Mouse (Mus musculus) gastrocnemius, postnatal 25 days (tissue): Measurements from ENCODE around the gene Ddr1. TPM values are rescaled to one million over a fixed set of nuclear protein-coding genes. Genes with fewer than 3 reads are reported as not detected.

Experiments used
- DNase-seq: peaks from one replicate; pipeline ENCODE4 v3.0.0; 2022
- total RNA-seq, 2 experiments: library from RNA; stranded (reverse); gene quantifications; 1 replicate in 1 of 2; 2 replicates in 1 of 2; pipeline ENCODE4 v1.2.3; 2021

Gene Ddr1
- total RNA-seq, 2 experiments from 2014 or later: 14.1 to 16.1 TPM

GRCm38 (mm10) chr17:35635202-35635601 is 69.2 kb downstream of the Ddr1 start:
- DNase-seq: no peak

- DNase-seq: peak; percentile 14
Observed at GRCm38 (mm10) chr17:35633992-35634391, 70.4 kb downstream of the Ddr1 start.

Other genes with a start within 250 kb of the Ddr1 start
- gene H2-Q10, start 234.5 kb downstream of the Ddr1 start, total RNA-seq: 1 to 10 TPM in 1 of 2 experiments, under 1 TPM in 1; 0.15 to 1.3 TPM
- under 1 TPM in 1 of 2 experiments, not detected in 1; 0.27 TPM for gene Pou5f1, start 198.6 kb downstream of the Ddr1 start, total RNA-seq
- 1 to 10 TPM; 1.5 to 2.9 TPM for gene Tcf19, start 187.8 kb downstream of the Ddr1 start, total RNA-seq
- gene Cchcr1, start 187.5 kb downstream of the Ddr1 start, total RNA-seq: 1 to 10 TPM; 2.5 to 2.7 TPM
- gene Psors1c2, start 171.4 kb downstream of the Ddr1 start, total RNA-seq: not detected
- gene Cdsn, start 152.5 kb downstream of the Ddr1 start, total RNA-seq: under 1 TPM in 1 of 2 experiments, not detected in 1; 0.91 TPM
- gene 2300002M23Rik, start 137.2 kb downstream of the Ddr1 start, total RNA-seq: not detected
- not detected for gene Sfta2, start 103.1 kb downstream of the Ddr1 start, total RNA-seq
- gene Gm9573, start 78.0 kb downstream of the Ddr1 start, total RNA-seq: not detected
- not detected for gene Mucl3, start 60.9 kb downstream of the Ddr1 start, total RNA-seq
- gene Vars2, start 37.0 kb downstream of the Ddr1 start, total RNA-seq: 10 to 100 TPM in 1 of 2 experiments, 1 to 10 TPM in 1; 9.9 to 14.7 TPM
- 10 to 100 TPM; 14.7 to 15.3 TPM for gene Gtf2h4, start 30.9 kb downstream of the Ddr1 start, total RNA-seq
- 1 to 10 TPM; 4.0 to 4.5 TPM for gene Ier3, start 117.1 kb upstream of the Ddr1 start, total RNA-seq
- 10 to 100 TPM; 41.0 to 46.3 TPM for gene Flot1, start 118.6 kb upstream of the Ddr1 start, total RNA-seq
- 10 to 100 TPM; 39.2 to 54.5 TPM for gene Tubb5, start 133.7 kb upstream of the Ddr1 start, total RNA-seq
- 1 to 10 TPM; 3.7 to 5.2 TPM for gene Mdc1, start 136.9 kb upstream of the Ddr1 start, total RNA-seq
- 1 to 10 TPM in 1 of 2 experiments, under 1 TPM in 1; 0.74 to 1.6 TPM for gene Nrm, start 156.7 kb upstream of the Ddr1 start, total RNA-seq
- gene Ppp1r18, start 161.0 kb upstream of the Ddr1 start, total RNA-seq: 1 to 10 TPM; 4.8 to 8.0 TPM
- gene Dhx16, start 175.2 kb upstream of the Ddr1 start, total RNA-seq: 10 to 100 TPM; 14.8 to 15.2 TPM
- gene 2310061I04Rik, start 192.8 kb upstream of the Ddr1 start, total RNA-seq: 10 to 100 TPM; 62.4 to 86.6 TPM
- gene Atat1, start 205.5 kb upstream of the Ddr1 start, total RNA-seq: 1 to 10 TPM; 3.0 to 4.6 TPM
- 10 to 100 TPM; 52.8 to 59.6 TPM for gene Mrps18b, start 211.8 kb upstream of the Ddr1 start, total RNA-seq
- 10 to 100 TPM; 17.7 to 25.5 TPM for gene Ppp1r10, start 211.8 kb upstream of the Ddr1 start, total RNA-seq